Mouse (Mus musculus) ES-E14 (cell line): ENCODE results near the gene Ecsit. TPM values are rescaled to one million over a fixed set of nuclear protein-coding genes. Genes with fewer than 3 reads are reported as not detected.
A peak's percentile ranks its signal among the peaks of the same experiment; 100 is the strongest.

ENCODE experiments used
- DNase-seq: peaks from one replicate; pipeline ENCODE4 v3.0.0-alpha.2; 2013; ENCODE audit warnings: low read depth, low spot score
- H3K27ac ChIP-seq: 2 replicates; pipeline ENCODE4 v1.5.1; 2012; ENCODE audit warnings: low read depth, mild to moderate bottlenecking, low read length, moderate library complexity, mixed read lengths; ENCODE audit not compliant: poor library complexity, insufficient read depth, severe bottlenecking
- H3K36me3 ChIP-seq: 2 replicates; pipeline ENCODE4 v1.6.1; 2012; ENCODE audit warnings: mild to moderate bottlenecking, low read length, moderate library complexity, mixed read lengths; ENCODE audit not compliant: control insufficient read depth, poor library complexity, insufficient read depth, severe bottlenecking
- H3K4me1 ChIP-seq, 2 experiments: fragments of 150-350 bp in 1 of 2; sonication (generic) in 1 of 2; 2 replicates each; pipeline ENCODE4 v1.6.1; 2012; ENCODE audit warnings: low read length in 2 of 2, mild to moderate bottlenecking in 1 of 2, mixed read lengths in 1 of 2; ENCODE audit not compliant: control insufficient read depth in 2 of 2, insufficient read depth in 2 of 2, poor library complexity in 1 of 2
- H3K4me3 ChIP-seq, 2 experiments: fragments of 150-350 bp in 1 of 2; sonication (generic) in 1 of 2; 2 replicates each; pipeline ENCODE4 v1.5.1; 2012; ENCODE audit warnings: low read length in 2 of 2, low read depth in 1 of 2, mild to moderate bottlenecking in 1 of 2, mixed read lengths in 1 of 2; ENCODE audit not compliant: insufficient read depth in 1 of 2, poor library complexity in 1 of 2, severe bottlenecking in 1 of 2
- H3K9ac ChIP-seq: 2 replicates; pipeline ENCODE4 v1.6.1; 2012; ENCODE audit warnings: low read depth, mild to moderate bottlenecking, low read length, mixed read lengths; ENCODE audit not compliant: poor library complexity, insufficient read depth, severe bottlenecking
- H3K9me3 ChIP-seq: fragments of 150-350 bp; sonication (generic); 2 replicates; pipeline ENCODE4 v1.6.1; 2012; ENCODE audit warnings: low read depth, mild to moderate bottlenecking, low read length; ENCODE audit not compliant: control insufficient read depth, insufficient read depth
- CHD2 ChIP-seq: IDR thresholded peaks from 2 replicates; pipeline ENCODE4 v1.6.1; 2014; ENCODE audit warnings: mild to moderate bottlenecking, low read depth, low read length, inconsistent platforms
- HCFC1 ChIP-seq: IDR thresholded peaks from 2 replicates; pipeline ENCODE4 v1.6.1; 2012; ENCODE audit warnings: low read length, inconsistent platforms, borderline replicate concordance; ENCODE audit not compliant: insufficient read depth
- MAFK ChIP-seq: IDR thresholded peaks from 2 replicates; pipeline ENCODE4 v1.6.1; 2014; ENCODE audit warnings: mild to moderate bottlenecking, low read depth, low read length, inconsistent platforms; ENCODE audit not compliant: insufficient read depth
- ZC3H11A ChIP-seq: IDR thresholded peaks from 2 replicates; pipeline ENCODE4 v1.6.1; 2012; ENCODE audit warnings: low read depth, mild to moderate bottlenecking, inconsistent platforms, low read length, borderline replicate concordance
- ZNF384 ChIP-seq: IDR thresholded peaks from 2 replicates; pipeline ENCODE4 v1.6.1; 2012; ENCODE audit warnings: low read depth, low read length, inconsistent platforms
- in situ Hi-C, 2 experiments: fragments of 600-800 bp; cut with MboI; formaldehyde crosslinking; loops; one replicate each; pipeline ENCODE4 v1.15.1; 2025; ENCODE audit warnings: low sequenced_read_pairs in 2 of 2, inconsistent platforms in 1 of 2; ENCODE audit not compliant: unreplicated experiment in 2 of 2
- total RNA-seq: library from RNA; depleted of rRNA; stranded (reverse); fragments of 300-350 nt; gene quantifications from 2 replicates; pipeline ENCODE4 v1.2.3, GENCODE M21; 2012

The Ecsit gene
- total RNA-seq, 1 experiment, result 37.5 TPM

DNA sequence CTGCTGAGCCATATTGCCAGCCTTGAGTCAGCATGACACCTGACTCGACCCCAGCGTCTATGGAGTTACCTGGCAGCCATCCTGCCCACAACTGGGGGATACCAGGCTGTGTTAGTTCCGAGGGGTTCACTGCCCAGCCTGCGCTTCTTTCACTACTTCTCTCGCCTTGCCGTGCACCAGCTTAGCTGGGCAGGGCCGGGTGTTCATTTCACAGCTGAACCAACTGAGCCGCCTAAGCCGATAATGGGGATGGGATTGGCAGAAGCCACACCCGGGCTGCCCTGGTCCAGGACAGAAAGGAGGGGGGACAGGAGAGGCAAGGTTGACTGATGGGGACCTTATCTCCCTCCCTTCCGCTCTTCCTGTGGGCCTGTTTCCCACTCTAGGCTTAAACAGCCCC, 35.9 kb downstream of the Ecsit start:
- no peak for DNase-seq
- TF ChIP-seq HCFC1 (no peak), ZNF384 (no peak), MAFK (no peak), ZC3H11A (no peak), CHD2 (no peak)
- H3K36me3 ChIP-seq, result no peaks in the 10 kb centered on the region
- H3K9me3 ChIP-seq, result no peaks in the 10 kb centered on the region
- H3K4me3 ChIP-seq, result peak overlapping the region in 1 of 2 experiments; percentile 4; a peak in 1 of 4 replicates
- no peak overlapping the region for H3K27ac ChIP-seq
- peaks cover 3 to 22% of the 10 kb centered on the region in 2 experiments; a peak in 3 of 4 replicates for H3K4me1 ChIP-seq
- no peak overlapping the region for H3K9ac ChIP-seq
- in situ Hi-C loops, result loop anchor here in 1 of 2 experiments (5.0 kb wide), 1 partner anchor 72 kb away; no protein-coding TSS in a partner anchor

DNA sequence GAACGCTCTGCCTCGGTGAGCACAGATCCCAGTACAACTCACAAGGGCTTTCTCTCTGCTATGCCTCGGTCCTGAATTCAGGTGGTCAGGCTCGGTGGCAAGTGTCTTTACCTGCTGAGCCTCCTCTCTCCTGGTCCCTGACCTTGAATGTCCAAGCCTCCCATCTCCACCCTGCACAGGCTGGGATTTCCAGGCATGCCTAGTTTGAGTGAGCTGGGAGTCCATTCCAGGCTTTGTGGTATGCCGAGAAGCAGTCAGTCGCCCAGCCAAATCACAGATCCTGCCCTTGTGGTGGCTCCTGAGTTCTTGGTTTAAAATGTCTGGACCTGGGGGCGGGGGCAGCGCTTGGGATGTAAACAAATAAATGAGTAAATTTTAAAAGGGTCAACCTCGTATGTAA, 37.9 kb downstream of the Ecsit start:
- in situ Hi-C loops, result loop anchor here in 1 of 2 experiments (5.0 kb wide), 1 partner anchor 70 kb away; no protein-coding TSS in a partner anchor
- no peak overlapping the region for H3K27ac ChIP-seq
- no peak for TF ChIP-seq MAFK
- no peak for TF ChIP-seq CHD2
- TF ChIP-seq ZNF384, result no peak
- H3K36me3 ChIP-seq, result no peaks in the 10 kb centered on the region
- no peak overlapping the region for H3K4me3 ChIP-seq
- H3K9ac ChIP-seq, result no peak overlapping the region
- no peak for DNase-seq
- peaks cover 3 to 24% of the 10 kb centered on the region in 2 experiments; a peak in 3 of 4 replicates for H3K4me1 ChIP-seq
- H3K9me3 ChIP-seq, result no peaks in the 10 kb centered on the region

DNA sequence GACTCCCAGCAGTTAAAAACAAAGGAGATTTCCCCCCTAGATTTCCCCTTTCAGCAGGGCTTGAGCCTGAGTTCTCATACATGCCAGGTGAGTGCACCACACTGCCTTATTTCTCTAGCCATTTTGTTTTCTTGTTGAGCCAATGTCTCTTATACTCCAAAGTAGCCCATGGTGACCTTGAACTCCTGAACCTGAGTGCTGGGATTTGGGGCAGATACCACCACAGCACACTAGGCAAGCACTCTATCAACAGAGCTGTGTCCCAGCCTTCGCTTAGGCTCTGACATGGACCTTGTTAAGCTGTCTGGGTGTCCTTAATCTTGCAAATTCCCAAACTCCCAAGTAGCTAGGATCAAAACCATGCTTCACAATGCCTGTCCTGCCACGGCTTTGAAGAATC, 43.4 kb downstream of the Ecsit start:
- TF ChIP-seq ZC3H11A (no peak), CHD2 (no peak), MAFK (no peak), HCFC1 (no peak), ZNF384 (no peak)
- in situ Hi-C loops, result no loop called here
- peaks cover 5 to 6% of the 10 kb centered on the region in 2 experiments; a peak in 2 of 4 replicates for H3K4me1 ChIP-seq
- H3K27ac ChIP-seq, result no peak overlapping the region
- H3K36me3 ChIP-seq, result no peaks in the 10 kb centered on the region
- no peaks in the 10 kb centered on the region for H3K9me3 ChIP-seq
- H3K9ac ChIP-seq, result no peak overlapping the region
- no peak for DNase-seq
- H3K4me3 ChIP-seq, result no peak overlapping the region

GRCm38 (mm10) chr9:22037826-22038225, 47.4 kb downstream of the Ecsit start:
- no peak overlapping the region for H3K4me3 ChIP-seq
- peaks cover 10 to 17% of the 10 kb centered on the region in 2 experiments for H3K4me1 ChIP-seq
- no peak overlapping the region; the same call in 1 of the 2 replicates for H3K27ac ChIP-seq
- DNase-seq, result no peak
- no peaks in the 10 kb centered on the region for H3K9me3 ChIP-seq
- TF ChIP-seq ZC3H11A, result no peak
- no peak for TF ChIP-seq HCFC1
- no peak for TF ChIP-seq MAFK
- TF ChIP-seq ZNF384, result no peak
- no peak for TF ChIP-seq CHD2
- no peaks in the 10 kb centered on the region for H3K36me3 ChIP-seq
- no peak overlapping the region for H3K9ac ChIP-seq
- in situ Hi-C loops, result no loop called here
